Mouse (Mus musculus) embryonic facial prominence, embryonic 11.5 days (tissue): ENCODE results near the gene Zfp384. TPM values are rescaled to one million over a fixed set of nuclear protein-coding genes. Genes with fewer than 3 reads are reported as not detected.
"Not testable (repeated sequence)": the region's sequence is repeated elsewhere in the genome, so short reads cannot be mapped to it uniquely, and the experiment has no call there.

Experiments used
- ATAC-seq: fragments of 200-750 bp; cut with Nextera tagmentation; replicated peaks from 2 replicates; pipeline ENCODE4 v1.8.0; 2017; ENCODE audit warnings: low read depth; ENCODE audit not compliant: insufficient number of reproducible peaks, low FRiP score, low TSS enrichment
- DNase-seq: peaks from one replicate; pipeline ENCODE4 v3.0.0-alpha.2; 2015; ENCODE audit warnings: low spot score
- H3K27ac ChIP-seq: fragments of 300-500 bp; sonication (generic); replicated peaks from 2 replicates; pipeline ENCODE4 v1.5.1; 2014; ENCODE audit warnings: mild to moderate bottlenecking, low read depth, low read length, control low read depth
- H3K27me3 ChIP-seq: fragments of 300-500 bp; sonication (generic); 2 replicates; pipeline ENCODE4 v1.6.1; 2014; ENCODE audit warnings: mild to moderate bottlenecking, low read length, moderate library complexity, mixed read lengths; ENCODE audit not compliant: control insufficient read depth, insufficient read depth
- H3K36me3 ChIP-seq: fragments of 300-500 bp; sonication (generic); replicated peaks from 2 replicates; pipeline ENCODE4 v1.6.1; 2014; ENCODE audit warnings: low read depth, mild to moderate bottlenecking, low read length, moderate library complexity, mixed read lengths; ENCODE audit not compliant: control insufficient read depth, insufficient read depth
- H3K4me1 ChIP-seq: fragments of 300-500 bp; sonication (generic); 2 replicates; pipeline ENCODE4 v1.6.1; 2014; ENCODE audit warnings: low read length, mixed read lengths; ENCODE audit not compliant: control insufficient read depth, insufficient read depth
- H3K4me2 ChIP-seq: fragments of 300-500 bp; sonication (generic); 2 replicates; pipeline ENCODE4 v1.6.1; 2014; ENCODE audit warnings: low read depth, mild to moderate bottlenecking, control low read depth, low read length, moderate library complexity
- H3K4me3 ChIP-seq: fragments of 300-500 bp; sonication (generic); 2 replicates; pipeline ENCODE4 v1.5.1; 2014; ENCODE audit warnings: low read depth, low read length, control low read depth
- H3K9ac ChIP-seq: fragments of 300-500 bp; sonication (generic); replicated peaks from 2 replicates; pipeline ENCODE4 v1.6.1; 2014; ENCODE audit warnings: mild to moderate bottlenecking, control low read depth, low read length
- H3K9me3 ChIP-seq: fragments of 300-500 bp; sonication (generic); replicated peaks from 2 replicates; pipeline ENCODE4 v1.6.1; 2016; ENCODE audit warnings: mild to moderate bottlenecking, low read length, inconsistent platforms, mixed read lengths; ENCODE audit not compliant: control insufficient read depth
- WGBS: fragments of 180-500 bp; shearing (Covaris S2); extraction: QIAGEN DNeasy Blood & Tissue Kit; methylation state at CpG from one replicate; pipeline ENCODE4 v1.1.7; 2014; 5-methylcytosine and 5-hydroxymethylcytosine counted together
- polyA plus RNA-seq: library from polyadenylated mRNA; unstranded; fragments of >200 nt; fragmentation: Nextera tagmentation; extraction: Ambion mirVana; gene quantifications from 2 replicates; pipeline ENCODE4 v1.2.1, GENCODE M21; 2014

The Zfp384 gene
- polyA plus RNA-seq, 1 experiment from 2014 or later: 7.7 TPM

DNA sequence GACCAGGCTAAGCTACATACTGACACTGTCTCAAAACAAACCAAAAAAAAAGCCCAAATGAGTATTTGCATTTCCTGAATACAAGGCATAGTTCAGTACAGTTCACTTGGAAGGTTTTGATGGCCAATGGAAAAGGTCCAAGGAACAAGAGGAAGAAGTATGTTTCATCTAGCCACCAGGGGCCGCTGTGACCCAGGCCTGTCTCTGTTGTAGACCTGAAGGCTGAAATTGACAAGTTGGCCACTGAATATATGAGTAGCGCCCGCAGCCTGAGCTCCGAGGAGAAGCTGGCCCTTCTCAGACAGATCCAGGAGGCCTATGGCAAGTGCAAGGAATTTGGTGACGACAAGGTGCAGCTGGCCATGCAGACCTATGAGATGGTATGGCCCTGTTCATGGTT is 37.7 kb downstream of the Zfp384 start:
- Histone ChIP-seq H3K4me1 (no peaks in the 10 kb centered on the region), H3K4me3 (no peak overlapping the region), H3K9me3 (no peaks in the 10 kb centered on the region), H3K9ac (no peak overlapping the region), H3K4me2 (no peak overlapping the region), H3K27ac (no peak overlapping the region), H3K36me3 (peaks cover 12% of the 10 kb centered on the region), H3K27me3 (no peaks in the 10 kb centered on the region)
- ATAC-seq: no peak
- peak; percentile 85 for DNase-seq
- 47% methylated on average over 5 of the region's 5 CpGs for WGBS

DNA sequence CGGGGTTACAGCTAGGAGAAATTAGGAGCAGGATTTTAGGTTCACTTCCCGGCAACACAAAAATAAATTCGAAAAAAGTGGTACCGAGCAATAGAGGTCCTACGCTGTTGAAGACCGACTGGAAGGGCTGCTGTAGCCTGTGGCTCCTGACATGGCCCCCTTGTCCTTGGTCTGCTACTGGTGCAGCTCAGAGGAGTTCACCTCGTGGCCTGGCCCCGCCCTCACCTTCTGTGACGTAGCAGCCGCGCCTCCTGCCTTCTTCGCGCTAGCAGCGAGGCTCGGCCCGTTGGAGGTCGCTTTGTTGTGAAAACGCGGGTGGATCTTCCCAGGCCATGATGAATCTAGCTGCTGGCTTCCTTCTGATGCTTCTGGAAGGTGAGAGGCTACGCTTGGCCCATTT is 40.7 kb downstream of the Zfp384 start, which contains the start of gene Acrbp:
TSS of gene Acrbp (plus strand) at position 12 of the 400 bp plus-strand sequence.
- 27% methylated on average over 20 of the region's 20 CpGs for WGBS
- Histone ChIP-seq H3K9me3 (no peaks in the 10 kb centered on the region), H3K27me3 (no peaks in the 10 kb centered on the region), H3K36me3 (peaks cover 9% of the 10 kb centered on the region), H3K27ac (no peak within 1 kb of the TSS), H3K4me3 (no peak within 1 kb of the TSS), H3K9ac (no peak within 1 kb of the TSS), H3K4me1 (no peaks in the 10 kb centered on the region), H3K4me2 (no peak within 1 kb of the TSS)
- DNase-seq (no peak), ATAC-seq (0 out of 2 replicates have a peak, but pooled peaks have one; percentile 22)

DNA sequence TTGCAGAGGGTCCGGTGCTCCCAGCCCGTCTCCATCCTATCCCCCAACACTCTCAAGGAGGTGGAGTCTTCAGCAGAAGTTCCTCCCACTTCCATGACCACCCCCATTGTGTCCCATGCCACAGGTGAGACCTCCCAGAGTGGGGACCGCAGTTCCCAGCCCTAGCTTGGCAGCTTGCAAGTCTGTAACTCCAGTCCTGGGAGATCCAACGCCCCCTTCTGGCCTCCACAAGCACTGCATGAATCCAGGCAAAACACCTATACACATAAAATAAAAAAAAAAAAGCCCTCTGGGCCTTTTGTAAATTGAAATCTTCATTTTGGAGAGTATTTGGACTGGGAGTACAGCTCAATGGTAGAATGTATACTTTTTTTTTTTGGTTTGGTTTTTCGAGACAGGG is 42.3 kb downstream of the Zfp384 start:
- no peak for ATAC-seq
- Histone ChIP-seq H3K9me3 (no peaks in the 10 kb centered on the region), H3K27me3 (no peaks in the 10 kb centered on the region), H3K4me3 (no peak overlapping the region), H3K36me3 (peaks cover 9% of the 10 kb centered on the region), H3K4me2 (no peak overlapping the region), H3K27ac (no peak overlapping the region), H3K4me1 (no peaks in the 10 kb centered on the region), H3K9ac (no peak overlapping the region)
- no peak for DNase-seq
- 70% methylated on average over 5 of the region's 5 CpGs for WGBS

DNA sequence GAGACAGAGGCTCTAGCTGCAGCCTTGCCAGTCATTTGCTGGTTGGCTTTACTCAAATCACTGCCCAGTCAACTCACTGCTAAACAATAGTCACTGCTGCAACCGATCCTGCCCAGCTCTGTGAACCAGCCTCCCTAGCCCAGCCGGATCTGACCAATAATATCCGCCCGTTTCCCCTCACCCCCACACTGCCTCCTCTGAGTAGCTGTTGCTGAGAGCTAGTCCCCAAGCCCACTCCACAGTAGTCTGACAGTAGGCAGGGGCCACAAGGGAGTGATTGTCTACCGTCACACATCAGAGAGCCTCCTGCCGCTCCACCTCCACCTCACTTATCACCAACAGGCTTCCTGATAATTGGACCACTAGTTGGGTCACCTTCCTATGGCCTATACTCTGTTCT is 52.5 kb downstream of the Zfp384 start:
- no peak overlapping the region for H3K4me2 ChIP-seq

DNA sequence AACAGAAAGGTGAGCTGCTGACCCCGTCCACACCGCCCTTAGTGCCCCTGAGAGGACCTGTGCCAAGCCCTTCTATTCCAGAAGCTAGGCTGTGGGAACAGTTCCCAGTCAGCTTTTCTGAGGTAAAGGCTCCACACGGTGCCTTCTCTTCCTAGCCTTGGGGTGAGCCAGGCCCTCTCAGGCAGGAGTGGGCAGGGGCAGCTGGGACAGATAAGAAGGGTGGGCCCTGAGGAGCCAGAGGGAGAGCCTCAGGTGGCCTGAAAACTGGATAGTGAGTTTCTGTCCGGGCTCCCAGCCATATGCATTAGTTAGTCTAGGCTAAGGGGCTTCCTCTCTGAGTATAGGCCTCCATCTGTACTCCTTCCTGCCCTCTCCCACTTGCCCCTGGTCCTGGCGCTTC is 53.6 kb downstream of the Zfp384 start:
- no peaks in the 10 kb centered on the region for H3K27me3 ChIP-seq

More for the DNA sequence above, 52.5 kb downstream of the Zfp384 start:
- peak; percentile 69; the same call in 1 of the 2 replicates for ATAC-seq
- Histone ChIP-seq H3K27ac (no peak overlapping the region), H3K27me3 (no peaks in the 10 kb centered on the region), H3K4me1 (no peaks in the 10 kb centered on the region), H3K9ac (no peak overlapping the region; the same call in 1 of the 2 replicates), H3K9me3 (no peaks in the 10 kb centered on the region), H3K36me3 (no peaks in the 10 kb centered on the region), H3K4me3 (no peak overlapping the region)
- WGBS: 28% methylated on average over 6 of the region's 6 CpGs
- peak; percentile 29 for DNase-seq

DNA sequence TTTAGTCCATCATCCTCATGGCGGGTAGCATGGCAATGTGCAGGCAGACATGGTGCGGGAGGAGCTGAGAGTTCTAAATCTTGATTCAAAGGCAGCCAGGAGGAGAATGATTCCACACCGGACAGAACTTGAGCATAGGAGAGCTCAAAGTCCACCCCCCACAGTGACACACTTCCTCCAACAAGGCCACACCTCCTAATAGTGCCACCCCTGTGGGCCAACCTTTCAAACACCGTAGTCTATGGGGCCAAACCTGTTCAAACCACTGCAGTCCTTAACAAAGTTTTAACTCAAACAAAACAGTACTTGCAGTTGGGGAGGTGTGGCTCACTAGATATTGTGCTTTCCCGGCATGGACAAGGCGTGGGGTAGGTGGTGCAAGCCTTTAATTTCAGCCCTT is 55.0 kb downstream of the Zfp384 start:
- 83% methylated on average over 6 of the region's 6 CpGs for WGBS
- no peaks in the 10 kb centered on the region for H3K4me1 ChIP-seq
- DNase-seq: no peak
- H3K36me3 ChIP-seq: no peaks in the 10 kb centered on the region
- H3K4me2 ChIP-seq: no peak overlapping the region
- H3K9me3 ChIP-seq: no peaks in the 10 kb centered on the region
- no peak overlapping the region for H3K9ac ChIP-seq
- ATAC-seq: no peak
- H3K27me3 ChIP-seq: no peaks in the 10 kb centered on the region
- H3K4me3 ChIP-seq: no peak overlapping the region
- H3K27ac ChIP-seq: no peak overlapping the region

More for the DNA sequence above, 53.6 kb downstream of the Zfp384 start:
- H3K4me1 ChIP-seq: no peaks in the 10 kb centered on the region
- H3K4me2 ChIP-seq: no peak overlapping the region
- 80% methylated on average over 5 of the region's 5 CpGs for WGBS
- H3K9me3 ChIP-seq: no peaks in the 10 kb centered on the region
- no peak overlapping the region for H3K9ac ChIP-seq
- ATAC-seq (no peak), DNase-seq (no peak)
- H3K36me3 ChIP-seq: no peaks in the 10 kb centered on the region
- H3K27ac ChIP-seq: no peak overlapping the region
- no peak overlapping the region for H3K4me3 ChIP-seq

DNA sequence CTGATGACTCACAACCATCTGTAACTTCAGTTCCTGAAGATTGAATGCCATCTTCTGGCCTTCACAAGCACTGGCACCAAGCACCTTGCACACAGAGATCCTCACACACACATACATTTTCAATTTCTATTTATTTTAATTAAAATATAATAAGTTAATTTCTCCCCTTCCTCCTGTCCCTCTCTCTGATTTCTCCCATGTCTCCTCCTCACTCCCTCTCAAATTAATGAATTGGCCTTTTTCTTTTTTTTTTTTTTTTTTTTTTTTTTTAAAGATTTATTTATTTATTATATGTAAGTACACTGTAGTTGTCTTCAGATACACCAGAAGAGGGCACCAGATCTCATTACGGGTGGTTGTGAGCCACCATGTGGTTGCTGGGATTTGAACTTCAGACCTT is 56.3 kb downstream of the Zfp384 start:
- ATAC-seq, H3K4me3 ChIP-seq, H3K4me1 ChIP-seq, DNase-seq, H3K9me3 ChIP-seq, H3K27me3 ChIP-seq, H3K36me3 ChIP-seq, H3K27ac ChIP-seq, H3K4me2 ChIP-seq, H3K9ac ChIP-seq: not testable (repeated sequence)
- no CpG with 5 or more reads among the region's 1 CpGs for WGBS

DNA sequence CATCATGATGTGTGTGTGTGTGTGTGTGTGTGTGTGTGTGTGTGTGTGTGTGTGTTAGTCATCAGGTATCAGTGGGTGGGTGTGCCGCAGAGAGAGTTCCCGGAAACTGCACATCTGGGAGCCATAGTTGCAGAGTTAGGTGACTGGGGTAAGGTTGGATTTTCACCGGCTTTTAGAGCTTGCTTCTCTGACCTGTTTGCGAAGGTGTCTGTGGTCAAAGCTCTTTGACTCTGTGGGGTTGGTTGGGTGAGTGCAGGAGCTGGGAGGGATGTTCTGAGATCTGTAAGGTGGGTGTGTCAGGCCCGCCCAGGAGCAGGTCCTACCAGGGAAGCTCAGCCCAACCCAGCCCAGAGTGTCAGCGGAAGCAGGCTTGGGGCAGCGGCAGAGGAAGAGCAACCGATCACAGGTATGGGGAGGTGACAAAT is 58.6 kb downstream of the Zfp384 start, which contains the start of gene Lpar5:
TSS of gene Lpar5 (plus strand) at position 350 of the 425 bp plus-strand sequence.
- no peak for DNase-seq
- H3K36me3 ChIP-seq: no peaks in the 10 kb centered on the region
- 64% methylated on average over 8 of the region's 8 CpGs for WGBS
- H3K9me3 ChIP-seq: no peaks in the 10 kb centered on the region
- no peak within 1 kb of the TSS for H3K9ac ChIP-seq
- H3K4me1 ChIP-seq: no peaks in the 10 kb centered on the region
- H3K4me2 ChIP-seq: no peak within 1 kb of the TSS
- no peak for ATAC-seq
- H3K27me3 ChIP-seq: no peaks in the 10 kb centered on the region
- H3K27ac ChIP-seq: no peak within 1 kb of the TSS
- no peak within 1 kb of the TSS for H3K4me3 ChIP-seq
